Comparison of ENCODE assay signal across 10 mouse cellular contexts in genomic region chr5:122237200-122237599, GRCm38 (mm10).
"Had no signal": no experiment of that assay in that cellular context is flagged by ENCODE, and none has a peak within 500 bp of the region (broad histone marks: within the 10 kb centered on the region; RNA-seq: fewer than 3 reads in every experiment).

No protein-coding gene starts in this region.

- H3K36me3 ChIP-seq: intestine, embryonic 15.5 days had no signal

- DNase-seq: kidney, adult 2 months; kidney, postnatal 25 days; lung, adult 18-20 months; thymus, adult 2 months; thymus, postnatal 25 days had no signal

- H3K27me3 ChIP-seq: intestine, embryonic 15.5 days; limb, embryonic 13.5 days; midbrain, embryonic 12.5 days; neural tube, embryonic 13.5 days had no signal

- ATAC-seq: intestine, embryonic 15.5 days; midbrain, embryonic 16.5 days had no signal
